Mouse (Mus musculus): ENCODE results near the gene Gm42421.

Gm42421 gene

GRCm38 (mm10) chr5:143936156-143936555 is 8.2 kb downstream of the Gm42421 start:
- no peak for DNase-seq (ENCODE audit: low read depth, low spot score)

GRCm38 (mm10) chr5:143941588-143941987 is 13.6 kb downstream of the Gm42421 start:
- no peak for DNase-seq (ENCODE audit: low read depth, low spot score)

GRCm38 (mm10) chr5:143943231-143944125 is 15.5 kb downstream of the Gm42421 start:
- no peak for DNase-seq (ENCODE audit: low read depth, low spot score)

GRCm38 (mm10) chr5:143948361-143948760 is 20.4 kb downstream of the Gm42421 start:
- DNase-seq (ENCODE audit: low read depth, low spot score) = no peak

GRCm38 (mm10) chr5:143950016-143950415 is 22.0 kb downstream of the Gm42421 start:
- DNase-seq (ENCODE audit: low read depth, low spot score) = no peak

- DNase-seq (ENCODE audit: low read depth, low spot score) = no peak
Measured at GRCm38 (mm10) chr5:143957101-143957500, 29.1 kb downstream of the Gm42421 start.

GRCm38 (mm10) chr5:143959551-143959950 is 31.6 kb downstream of the Gm42421 start:
- no peak for DNase-seq (ENCODE audit: low read depth, low spot score)

- no peak for DNase-seq (ENCODE audit: low read depth, low spot score)
Measured at GRCm38 (mm10) chr5:143961176-143961575, 33.2 kb downstream of the Gm42421 start.

GRCm38 (mm10) chr5:143965586-143966345 is 37.8 kb downstream of the Gm42421 start:
- DNase-seq (ENCODE audit: low read depth, low spot score) = no peak

- DNase-seq (ENCODE audit: low read depth, low spot score) = no peak
Measured at GRCm38 (mm10) chr5:143966671-143967070, 38.7 kb downstream of the Gm42421 start.

- no peak for DNase-seq (ENCODE audit: low read depth, low spot score)
Measured at GRCm38 (mm10) chr5:143972628-143973027, 44.7 kb downstream of the Gm42421 start.

GRCm38 (mm10) chr5:143974931-143975630 is 47.1 kb downstream of the Gm42421 start:
- DNase-seq (ENCODE audit: low read depth, low spot score) = peak; percentile 41

GRCm38 (mm10) chr5:143975631-143975933 is 47.6 kb downstream of the Gm42421 start:
- DNase-seq (ENCODE audit: low read depth, low spot score) = no peak

GRCm38 (mm10) chr5:143976232-143976631 is 48.3 kb downstream of the Gm42421 start:
- no peak for DNase-seq (ENCODE audit: low read depth, low spot score)

GRCm38 (mm10) chr5:143976726-143977431 is 48.9 kb downstream of the Gm42421 start:
- no peak for DNase-seq (ENCODE audit: low read depth, low spot score)

- DNase-seq (ENCODE audit: low read depth, low spot score) = peak; percentile 42
Measured at GRCm38 (mm10) chr5:143980858-143981257, 52.9 kb downstream of the Gm42421 start.

GRCm38 (mm10) chr5:143982361-143982760 is 54.4 kb downstream of the Gm42421 start:
- DNase-seq (ENCODE audit: low read depth, low spot score) = no peak

GRCm38 (mm10) chr5:143985381-143985780 is 57.4 kb downstream of the Gm42421 start:
- DNase-seq (ENCODE audit: low read depth, low spot score) = no peak
